ENCODE assay signal across 8 mouse cellular contexts in genomic region chr6:115601715-115602523, GRCm38 (mm10). TPM values are rescaled to one million over a fixed set of nuclear protein-coding genes. Genes with fewer than 3 reads are reported as not detected.
A peak's percentile ranks its signal among the peaks of the same experiment; 100 is the strongest.
DNase-seq lines count a peak whose midpoint lies in the region; ATAC-seq and TF ChIP-seq lines count a peak whose summit lies in the region.

Gene Mkrn2, plus strand, starts transcription at chr6:115601902.

- DNase-seq in cerebellum, postnatal 4 days (ENCODE audit: low spot score in 2 of 2), result peak; percentile 81 to 91
- peak; percentile 90 for DNase-seq in gastrocnemius, adult 2 months
- peak; percentile 78 to 83 for DNase-seq in left cerebral cortex, adult 2 months (ENCODE audit: extremely low spot score in 1 of 2, low spot score in 2 of 2)
- peak; percentile 79 for DNase-seq in right cerebral cortex, adult 18-20 months
- peak; percentile 76 for DNase-seq in urinary bladder, adult 2 months (ENCODE audit: low spot score)

- H3K27me3 ChIP-seq in hindbrain, embryonic 16.5 days (replicated peaks; ENCODE audit: control insufficient read depth, insufficient read depth, low read length), result no peaks in the 10 kb centered on the region

- H3K36me3 ChIP-seq in hindbrain, embryonic 16.5 days (ENCODE audit: control insufficient read depth, insufficient read depth, low read length), result no peaks in the 10 kb centered on the region

- peak; percentile 75 for ATAC-seq in activated CD4-positive, CD25-positive, alpha-beta regulatory T cell, adult 4 months
- peak; percentile 93 for ATAC-seq in hindbrain, embryonic 16.5 days
- peak; percentile 97 for ATAC-seq in megakaryocyte, adult 5-6 weeks (ENCODE audit: poor library complexity, severe bottlenecking)

- peak within 1 kb of the TSS; percentile 92 for H3K9ac ChIP-seq in hindbrain, embryonic 16.5 days (ENCODE audit: low read depth, low read length)

- peak within 1 kb of the TSS; percentile 98 for H3K27ac ChIP-seq in gastrocnemius, adult 2 months
- H3K27ac ChIP-seq in hindbrain, embryonic 16.5 days (ENCODE audit: low read depth, low read length), result peak within 1 kb of the TSS; percentile 85
- H3K27ac ChIP-seq in left cerebral cortex, adult 2 months, result peak within 1 kb of the TSS; percentile 89

- under 1% methylated on average over 51 of the region's 61 CpGs for WGBS in hindbrain, embryonic 16.5 days

- no peaks in the 10 kb centered on the region for H3K9me3 ChIP-seq in hindbrain, embryonic 16.5 days (ENCODE audit: control insufficient read depth, low read length)

- TF ChIP-seq CTCF in gastrocnemius, adult 2 months (IDR thresholded peaks at IDR 0.05), result no peak
- no peak; the same call in 1 of the 2 replicates for TF ChIP-seq CTCF in left cerebral cortex, adult 2 months (IDR thresholded peaks at IDR 0.05)

- H3K4me2 ChIP-seq in hindbrain, embryonic 16.5 days (ENCODE audit: low read length), result peak within 1 kb of the TSS; percentile 90

- peak within 1 kb of the TSS; percentile 85 for H3K4me3 ChIP-seq in gastrocnemius, adult 2 months
- H3K4me3 ChIP-seq in hindbrain, embryonic 16.5 days (ENCODE audit: low read length), result peak within 1 kb of the TSS; percentile 80
- peak within 1 kb of the TSS; percentile 86 for H3K4me3 ChIP-seq in left cerebral cortex, adult 2 months

- H3K4me1 ChIP-seq in hindbrain, embryonic 16.5 days (ENCODE audit: control insufficient read depth, insufficient read depth, low read depth, low read length), result peaks cover 9% of the 10 kb centered on the region

- intact Hi-C loops in gastrocnemius, adult 2 months (cut with DNase I), result loop anchor here (5.0 to 10.0 kb wide), 5 partner anchors 75 to 203 kb away; partner anchors contain the start of genes Cand2, Raf1 and Rpl32
- intact Hi-C loops in left cerebral cortex, adult 2 months (cut with DNase I), result loop anchor here (1.0 kb wide), 2 partner anchors 74 to 206 kb away; partner anchors contain the start of genes Raf1 and Rpl32

RNA-seq across cellular contexts. Expression of gene Mkrn2, which starts in this region (rescaled TPM):
- 10 to 100 TPM; 23.3 to 29.6 TPM for polyA plus RNA-seq in activated CD4-positive, CD25-positive, alpha-beta regulatory T cell, adult 4 months (2017; shearing (Covaris generic))
- total RNA-seq in gastrocnemius, adult 2 months (2021), result 10 to 100 TPM; 45.9 to 52.0 TPM
- polyA plus RNA-seq in hindbrain, embryonic 16.5 days (2015; fragmentation: Nextera tagmentation; extraction: Ambion mirVana), result 38.0 and 39.0 TPM in 2 replicates
- total RNA-seq in left cerebral cortex, adult 2 months (2021), result 10 to 100 TPM; 28.5 to 38.3 TPM
- 5.4 and 8.7 TPM in 2 replicates for total RNA-seq in megakaryocyte, adult 5-6 weeks (2015)
- total RNA-seq in megakaryocyte, adult 5-6 weeks (2017), result 22.7 and 22.8 TPM in 2 replicates
- 22.5 and 24.3 TPM in 2 replicates for polyA plus RNA-seq in urinary bladder, adult 2 months (2012; rRNA removed)

Comparison
In these comparisons a context has a peak if more than half of its experiments do, and no peak if none do; other contexts are left out.
1. Peak in every context shown above with its lines: DNase-seq, ATAC-seq, H3K4me3 ChIP-seq and H3K27ac ChIP-seq.